Mouse (Mus musculus) olfactory bulb, adult 2 months (tissue): ENCODE data around the gene Unc80.

Source experiments
- CTCF ChIP-seq: fragments of 200-500 bp; IDR thresholded peaks from 2 replicates; pipeline ENCODE4 v1.5.1; 2012; ENCODE audit warnings: low read depth, mild to moderate bottlenecking, low read length, moderate library complexity; ENCODE audit not compliant: insufficient read depth
- POLR2A ChIP-seq: fragments of 200-500 bp; IDR thresholded peaks from 2 replicates; pipeline ENCODE4 v1.6.1; 2012; ENCODE audit warnings: mild to moderate bottlenecking, low read depth, low read length, moderate library complexity; ENCODE audit not compliant: insufficient read depth

- TF ChIP-seq CTCF (no peak), POLR2A (no peak)
Observed at GRCm38 (mm10) chr1:66692308-66692707, 224.1 kb downstream of the Unc80 start.
